ENCODE assay signal across 28 mouse cellular contexts in the genomic region with DNA sequence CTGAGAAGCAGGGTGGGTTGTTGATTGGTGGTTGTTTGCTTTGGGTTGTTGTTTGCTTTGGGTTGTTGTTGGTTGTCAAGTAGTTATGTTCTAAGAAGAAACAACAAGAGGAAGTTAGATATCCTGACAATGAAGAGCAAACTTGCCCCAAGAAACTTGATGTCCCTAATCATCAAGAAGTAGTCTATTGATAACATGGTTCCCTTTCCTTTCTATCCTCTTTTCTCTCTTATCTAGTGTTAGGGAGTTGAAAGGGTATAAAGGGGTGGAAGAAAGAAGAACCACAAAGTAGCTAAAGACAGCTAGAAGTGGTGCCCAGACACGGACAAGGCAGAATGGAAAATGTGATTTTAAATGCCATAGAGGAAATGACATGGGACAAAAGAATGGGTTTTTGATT.
"Had no signal": no experiment of that assay in that cellular context is flagged by ENCODE, and none has a peak within 500 bp of the region (broad histone marks: within the 10 kb centered on the region; RNA-seq: fewer than 3 reads in every experiment).

No protein-coding gene starts in this region.

- ATAC-seq: forebrain, embryonic 13.5 days; forebrain, embryonic 14.5 days; forebrain, embryonic 15.5 days; forebrain, embryonic 16.5 days; forebrain, postnatal 0 days had no signal

- DNase-seq: cerebellum, adult 8-10 months; cerebellum, adult 9-10 months; cerebellum, adult 9-11 months; cerebellum, postnatal 10 days; cerebellum, postnatal 14 days; cerebellum, postnatal 25 days; cerebellum, postnatal 36 days; embryo, embryonic 11 days; forebrain, postnatal 0 days; gastrocnemius, adult 2 months; gastrocnemius, postnatal 10 days; gastrocnemius, postnatal 14 days; gastrocnemius, postnatal 25 days; gastrocnemius, postnatal 36 days; heart, adult 18-20 months; heart, adult 2 months had no signal

- H3K27me3 ChIP-seq: embryonic facial prominence, embryonic 12.5 days; embryonic facial prominence, embryonic 13.5 days; embryonic facial prominence, embryonic 15.5 days; forebrain, embryonic 12.5 days; forebrain, embryonic 13.5 days; forebrain, embryonic 15.5 days had no signal

- H3K4me1 ChIP-seq: embryonic facial prominence, embryonic 10.5 days; embryonic facial prominence, embryonic 12.5 days; embryonic facial prominence, embryonic 13.5 days; embryonic facial prominence, embryonic 15.5 days; forebrain, embryonic 10.5 days; forebrain, embryonic 12.5 days; forebrain, embryonic 13.5 days; forebrain, embryonic 15.5 days; heart, embryonic 10.5 days had no signal

- H3K4me3 ChIP-seq: embryonic facial prominence, embryonic 10.5 days; embryonic facial prominence, embryonic 12.5 days; embryonic facial prominence, embryonic 13.5 days; embryonic facial prominence, embryonic 15.5 days; erythroblast, embryonic 14.5 days; forebrain, embryonic 10.5 days; forebrain, embryonic 12.5 days; forebrain, embryonic 13.5 days; forebrain, embryonic 15.5 days; gastrocnemius, adult 2 months; heart, adult 2 months; heart, embryonic 10.5 days had no signal

- H3K9ac ChIP-seq: embryonic facial prominence, embryonic 12.5 days; embryonic facial prominence, embryonic 13.5 days; embryonic facial prominence, embryonic 15.5 days; forebrain, embryonic 12.5 days; forebrain, embryonic 13.5 days; forebrain, embryonic 15.5 days; forebrain, postnatal 0 days had no signal

- H3K36me3 ChIP-seq: embryonic facial prominence, embryonic 10.5 days; embryonic facial prominence, embryonic 12.5 days; embryonic facial prominence, embryonic 13.5 days; embryonic facial prominence, embryonic 15.5 days; forebrain, embryonic 10.5 days; forebrain, embryonic 12.5 days; forebrain, embryonic 15.5 days; heart, embryonic 10.5 days had no signal

- H3K9me3 ChIP-seq: embryonic facial prominence, embryonic 10.5 days; embryonic facial prominence, embryonic 12.5 days; embryonic facial prominence, embryonic 13.5 days; embryonic facial prominence, embryonic 15.5 days; forebrain, embryonic 10.5 days; forebrain, embryonic 12.5 days; forebrain, embryonic 13.5 days; forebrain, embryonic 15.5 days; heart, embryonic 10.5 days had no signal

- H3K27ac ChIP-seq: embryonic facial prominence, embryonic 10.5 days; embryonic facial prominence, embryonic 12.5 days; embryonic facial prominence, embryonic 13.5 days; embryonic facial prominence, embryonic 15.5 days; forebrain, embryonic 10.5 days; forebrain, embryonic 12.5 days; forebrain, embryonic 13.5 days; forebrain, embryonic 15.5 days; gastrocnemius, adult 2 months; heart, adult 2 months; heart, embryonic 10.5 days had no signal
